Mouse (Mus musculus) CH12F3 (cell line): ENCODE results near the gene Ccno.

Source experiments
- in situ Hi-C: fragments of 300-500 bp; cut with MboI; formaldehyde crosslinking; loops from 2 replicates; pipeline ENCODE4 v1.14.3; 2020; ENCODE audit warnings: low sequenced_read_pairs

Gene Ccno

GRCm38 (mm10) chr13:112987532-112987943 is at the start of gene Ccno:
Ccno (plus strand) TSS chr13:112987802.
- in situ Hi-C loops: no loop called here

DNA sequence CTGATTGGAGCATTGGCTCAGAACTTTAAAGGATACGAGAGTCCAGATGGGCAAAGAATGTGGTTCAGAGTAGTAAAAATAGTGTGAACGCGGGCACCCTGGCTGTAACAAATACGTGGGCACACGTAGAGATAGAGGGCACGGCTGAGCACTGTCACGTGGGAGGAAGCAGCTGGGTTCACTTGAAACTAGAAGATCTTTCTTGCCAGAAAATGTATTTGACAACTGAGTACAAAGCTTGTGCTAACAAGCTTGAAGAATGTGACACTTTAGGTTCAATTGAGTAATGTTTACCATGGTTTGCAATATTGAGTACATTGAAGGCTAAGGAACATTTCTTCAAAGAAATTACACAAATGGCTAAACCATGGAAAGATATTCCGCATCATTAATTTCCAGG is 49.5 kb upstream of the Ccno start:
- in situ Hi-C loops: no loop called here

DNA sequence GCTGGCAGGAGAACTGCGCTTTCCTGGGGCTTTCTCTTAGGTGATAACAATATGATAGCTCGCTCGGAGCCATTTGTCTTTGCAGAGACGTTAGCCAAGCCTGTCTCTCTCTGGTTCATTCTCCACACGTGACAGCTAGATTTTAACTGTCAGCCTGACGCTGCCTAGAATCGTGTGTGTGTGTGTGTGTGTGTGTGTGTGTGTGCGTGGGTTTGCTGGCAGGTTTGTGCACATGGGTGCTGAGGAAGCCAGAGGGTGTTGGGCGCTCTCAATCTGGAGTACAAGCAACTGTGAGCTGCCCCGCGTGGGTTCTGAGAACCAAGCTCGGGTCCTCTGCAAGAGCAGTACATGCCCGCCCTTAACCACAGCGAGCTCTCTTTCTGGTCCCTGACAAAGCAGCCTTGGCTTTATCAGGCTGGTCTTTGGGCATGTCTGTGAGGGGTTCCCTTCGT is 45.7 kb upstream of the Ccno start:
- in situ Hi-C loops: no loop called here

- in situ Hi-C loops: no loop called here
These were observed 42.3 kb upstream of the Ccno start for GRCm38 (mm10) chr13:112945312-112945711.

- in situ Hi-C loops: no loop called here
These were observed 41.7 kb upstream of the Ccno start for GRCm38 (mm10) chr13:112945900-112946299.

DNA sequence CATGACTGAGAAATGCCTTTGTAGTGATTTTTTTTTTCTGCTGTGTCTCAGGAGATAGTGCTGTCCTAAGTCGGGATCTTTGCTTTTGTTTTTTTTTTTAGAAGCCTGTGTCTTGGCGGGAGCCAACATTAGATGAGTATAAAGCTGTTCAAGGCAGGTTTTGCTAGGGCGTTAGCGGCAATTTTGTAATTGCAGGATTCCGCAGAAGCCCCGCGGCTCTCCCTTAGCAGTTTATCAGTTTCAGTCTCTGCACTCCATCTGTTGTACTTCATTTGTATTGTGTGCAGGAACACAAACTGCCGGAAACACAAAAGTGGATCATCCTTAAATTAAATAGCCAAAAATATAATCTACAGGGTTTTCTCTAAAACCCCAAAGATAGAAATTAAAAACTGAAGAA is 33.5 kb upstream of the Ccno start:
- in situ Hi-C loops: no loop called here

DNA sequence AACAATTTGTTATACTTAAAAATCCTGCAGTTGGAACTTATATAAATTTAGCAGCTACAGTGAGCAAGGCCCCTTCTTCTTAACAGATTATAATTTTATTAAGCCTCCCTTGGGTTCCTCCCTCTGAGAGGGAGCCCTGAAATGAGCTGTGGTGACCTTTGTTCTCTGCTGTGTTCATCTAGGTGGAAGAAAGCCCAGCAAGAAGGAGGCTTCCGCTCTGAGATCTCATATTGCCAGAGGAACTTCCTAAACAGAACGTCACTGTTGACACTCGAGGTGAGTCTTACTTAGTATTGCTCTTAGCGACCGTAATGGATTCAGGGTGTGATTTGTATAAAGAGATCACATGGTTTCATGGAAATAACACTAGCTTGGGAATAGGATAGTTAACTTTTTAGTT is 24.5 kb upstream of the Ccno start:
- in situ Hi-C loops: no loop called here

DNA sequence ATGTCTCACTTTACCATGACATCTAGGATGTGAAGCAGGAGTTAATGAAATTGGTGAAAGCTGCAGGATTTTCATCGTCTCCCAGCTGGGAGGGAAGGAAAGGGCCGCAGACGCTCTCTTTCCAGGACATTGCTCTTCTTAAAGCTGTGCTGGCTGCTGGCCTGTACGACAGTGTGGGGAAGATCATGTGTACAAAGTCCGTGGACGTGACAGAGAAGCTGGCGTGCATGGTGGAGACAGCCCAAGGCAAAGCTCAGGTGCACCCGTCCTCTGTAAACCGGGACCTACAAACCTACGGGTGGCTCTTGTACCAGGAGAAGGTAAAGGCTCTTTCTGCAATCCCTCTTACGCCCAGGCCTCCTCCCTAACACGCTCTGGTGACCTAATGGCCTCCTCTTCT is 23.2 kb upstream of the Ccno start:
- in situ Hi-C loops: no loop called here

DNA sequence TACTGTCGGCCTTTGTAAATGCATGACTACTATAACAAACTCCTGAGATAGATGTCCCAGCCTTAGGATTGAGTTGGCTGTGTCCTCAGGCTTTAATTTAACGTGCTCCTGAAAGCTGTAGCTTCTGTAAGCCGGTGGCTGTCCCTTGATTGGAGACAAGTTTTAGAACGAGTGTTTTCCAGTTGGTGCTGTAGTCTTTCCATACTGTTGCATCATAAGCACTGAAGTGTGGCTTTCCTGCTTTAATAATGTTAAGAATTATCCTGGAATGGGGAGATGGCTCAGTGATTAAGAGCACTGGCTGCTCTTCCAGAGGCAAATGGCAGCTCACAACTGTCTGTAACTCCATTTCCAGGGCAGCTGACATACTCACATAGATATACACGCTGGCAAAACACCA is 20.3 kb upstream of the Ccno start:
- in situ Hi-C loops: no loop called here

DNA sequence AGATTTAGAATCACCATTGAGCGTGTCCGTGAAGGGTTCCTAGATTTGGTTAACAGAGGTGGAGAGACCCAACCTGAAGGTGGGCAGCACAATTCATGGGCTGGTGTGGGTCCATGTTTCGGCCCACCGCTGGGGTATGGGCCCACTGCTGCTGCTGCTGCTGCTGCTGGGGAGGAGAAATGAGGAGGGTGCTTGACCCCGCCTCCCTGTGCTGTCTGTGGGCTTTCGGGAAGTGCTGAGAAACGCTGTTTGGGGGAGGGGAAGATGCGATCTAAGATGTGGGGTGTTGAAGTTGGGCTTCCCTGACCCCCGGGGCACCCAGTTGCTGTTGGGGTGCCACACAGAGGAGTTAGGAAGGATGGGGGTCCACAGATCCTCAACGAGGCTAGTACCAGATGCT is 10.9 kb upstream of the Ccno start:
- in situ Hi-C loops: no loop called here

DNA sequence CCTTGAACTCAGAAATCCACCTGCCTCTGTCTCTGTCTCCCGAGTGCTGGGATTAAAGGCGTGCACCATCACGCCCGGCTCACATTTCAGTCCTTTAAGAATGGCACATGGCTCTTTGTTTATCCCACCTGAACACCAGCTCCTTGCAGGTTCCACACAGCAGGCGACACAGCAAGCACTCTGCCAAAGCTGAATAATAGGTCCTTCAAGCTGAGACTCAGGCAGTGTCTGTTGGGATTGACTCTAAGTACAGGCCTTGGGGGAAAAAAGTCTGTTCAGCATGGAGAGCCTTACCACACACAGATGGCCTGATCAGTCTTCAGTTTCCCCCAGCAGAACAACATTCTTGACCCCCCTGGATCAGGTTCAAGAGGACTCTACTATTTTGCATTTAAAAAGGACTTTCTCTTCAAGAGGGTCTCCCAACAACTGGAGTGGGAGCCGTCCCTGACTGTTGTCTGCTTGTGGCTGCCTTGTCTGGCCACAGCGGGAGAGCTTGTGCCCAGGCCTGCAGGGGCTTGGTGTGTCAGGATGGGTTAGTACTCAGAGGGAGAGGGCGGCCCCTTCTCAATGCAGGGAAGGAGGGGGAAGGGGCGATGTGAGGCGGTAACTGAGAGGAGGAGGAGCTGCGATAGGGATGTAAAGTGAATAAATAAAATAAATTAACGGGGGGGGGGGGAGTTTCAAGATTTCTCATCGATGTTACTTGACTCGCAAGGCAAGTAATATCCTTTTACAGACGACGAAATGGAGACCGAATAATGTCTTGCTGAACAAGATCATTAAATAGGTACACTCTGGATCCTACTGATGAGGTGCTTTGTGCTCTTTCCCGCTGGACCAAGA is 1.8 kb upstream of the Ccno start:
- in situ Hi-C loops: no loop called here

GRCm38 (mm10) chr13:112986451-112986950 is 1.1 kb upstream of the Ccno start:
- in situ Hi-C loops: no loop called here

DNA sequence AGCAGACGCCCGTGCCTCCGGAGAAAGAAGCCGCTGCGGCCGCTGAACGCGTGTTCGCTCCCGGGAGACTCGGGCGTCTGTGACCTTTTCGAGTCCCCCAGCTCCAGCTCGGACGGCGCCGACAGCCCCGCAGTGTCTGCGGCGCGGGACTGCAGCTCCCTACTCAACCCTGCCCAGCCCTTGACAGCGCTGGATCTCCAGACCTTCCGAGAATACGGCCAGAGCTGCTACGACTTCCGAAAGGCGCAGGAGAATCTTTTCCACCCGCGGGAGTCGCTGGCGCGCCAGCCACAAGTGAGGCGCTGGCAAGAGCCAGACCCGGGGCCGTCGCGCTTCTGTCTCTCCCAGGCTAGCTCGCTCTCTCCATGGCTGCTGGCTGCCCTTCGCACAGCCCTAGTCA is 389 bp downstream of the Ccno start:
- in situ Hi-C loops: no loop called here

DNA sequence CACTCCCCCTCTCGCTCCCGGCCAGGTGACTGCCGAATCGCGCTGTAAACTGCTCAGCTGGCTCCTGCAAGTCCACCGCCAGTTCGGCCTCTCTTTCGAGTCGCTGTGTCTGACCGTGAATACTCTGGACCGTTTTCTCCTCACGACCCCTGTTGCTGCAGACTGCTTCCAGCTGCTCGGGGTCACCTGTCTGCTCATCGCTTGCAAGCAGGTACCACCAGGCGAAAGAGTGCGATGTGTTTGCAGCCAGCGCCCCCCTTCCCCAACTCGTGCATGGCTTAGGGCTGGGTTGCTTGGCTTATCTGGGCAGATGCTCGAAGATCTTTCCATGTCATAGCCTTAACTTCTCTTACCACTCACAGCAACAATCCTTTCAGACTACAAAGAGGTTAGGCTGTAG is 1.3 kb downstream of the Ccno start:
- in situ Hi-C loops: no loop called here

DNA sequence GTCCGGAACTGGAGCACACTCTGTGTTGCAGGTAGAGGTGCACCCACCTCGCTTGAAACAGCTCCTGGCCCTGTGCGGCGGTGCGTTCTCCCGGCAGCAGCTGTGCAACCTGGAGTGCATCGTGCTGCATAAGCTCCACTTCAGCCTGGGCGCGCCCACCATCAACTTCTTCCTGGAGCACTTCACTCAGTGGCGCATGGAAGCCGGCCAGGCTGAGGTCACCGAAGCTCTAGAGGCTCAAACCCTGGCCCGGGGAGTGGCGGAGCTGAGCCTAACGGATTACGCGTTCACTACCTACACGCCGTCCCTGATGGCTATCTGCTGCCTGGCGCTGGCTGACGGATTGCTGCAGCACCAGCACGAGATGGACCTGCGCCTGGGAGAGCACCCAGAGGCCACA is 1.9 kb downstream of the Ccno start:
- in situ Hi-C loops: no loop called here

- in situ Hi-C loops: no loop called here
These were observed 2.7 kb downstream of the Ccno start for GRCm38 (mm10) chr13:112990346-112990745.

DNA sequence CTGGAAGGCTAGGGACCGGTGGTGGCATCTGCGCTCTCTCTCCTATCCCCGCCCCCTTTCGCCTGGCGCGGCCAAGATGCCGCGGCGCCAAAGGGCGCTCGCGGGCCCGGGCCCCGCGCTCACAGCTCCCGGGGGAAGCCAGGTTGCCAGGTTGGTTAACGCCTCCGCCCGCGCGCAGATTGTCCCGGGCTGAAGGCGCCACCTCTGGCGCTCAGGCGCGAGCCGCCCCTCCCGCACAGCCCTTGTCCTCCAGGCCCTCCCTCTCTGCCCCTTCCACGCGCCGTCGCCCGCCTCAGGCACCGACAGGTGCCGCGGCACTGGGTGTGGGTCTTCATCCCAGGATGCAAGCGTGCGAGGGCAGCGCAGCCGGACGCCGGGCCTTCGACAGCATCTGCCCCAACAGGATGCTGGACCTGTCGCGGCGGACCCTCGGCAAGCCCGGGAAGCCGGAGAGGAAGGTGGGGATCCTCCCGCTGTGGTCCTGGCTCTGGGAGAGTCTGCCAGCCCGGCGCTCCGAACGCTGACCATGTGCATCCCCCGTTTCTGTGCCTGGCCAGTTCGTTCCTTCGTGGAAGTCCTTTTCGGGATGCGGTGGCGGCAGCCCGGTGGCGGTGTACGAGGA is 6.0 kb downstream of the Ccno start, which contains the start of gene Mcidas:
Gene Mcidas (plus strand): TSS at position 315 of the 622 bp plus-strand sequence.
- in situ Hi-C loops: no loop called here

GRCm38 (mm10) chr13:112994191-112994590 is 6.6 kb downstream of the Ccno start:
- in situ Hi-C loops: no loop called here

GRCm38 (mm10) chr13:112996407-112996806 is 8.8 kb downstream of the Ccno start:
- in situ Hi-C loops: no loop called here

DNA sequence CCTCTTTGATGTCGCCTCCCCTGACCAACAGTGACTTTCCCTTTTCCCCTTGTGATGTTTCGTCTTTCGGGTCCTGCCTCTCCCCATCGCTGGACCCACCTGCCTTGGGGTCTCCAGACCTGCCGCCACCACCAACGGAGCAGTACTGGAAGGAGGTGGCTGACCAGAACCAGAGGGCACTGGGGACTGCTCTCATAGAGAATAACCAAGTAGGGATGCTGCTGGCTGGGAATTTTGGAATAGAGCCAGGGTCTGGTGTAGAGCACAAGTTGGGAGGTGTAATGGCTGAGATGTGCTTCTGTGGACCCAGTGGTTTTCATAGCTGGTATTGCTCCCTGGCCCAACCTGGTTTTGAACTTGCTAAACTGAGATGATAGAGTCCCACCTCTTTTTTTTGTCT is 9.8 kb downstream of the Ccno start:
- in situ Hi-C loops: no loop called here

DNA sequence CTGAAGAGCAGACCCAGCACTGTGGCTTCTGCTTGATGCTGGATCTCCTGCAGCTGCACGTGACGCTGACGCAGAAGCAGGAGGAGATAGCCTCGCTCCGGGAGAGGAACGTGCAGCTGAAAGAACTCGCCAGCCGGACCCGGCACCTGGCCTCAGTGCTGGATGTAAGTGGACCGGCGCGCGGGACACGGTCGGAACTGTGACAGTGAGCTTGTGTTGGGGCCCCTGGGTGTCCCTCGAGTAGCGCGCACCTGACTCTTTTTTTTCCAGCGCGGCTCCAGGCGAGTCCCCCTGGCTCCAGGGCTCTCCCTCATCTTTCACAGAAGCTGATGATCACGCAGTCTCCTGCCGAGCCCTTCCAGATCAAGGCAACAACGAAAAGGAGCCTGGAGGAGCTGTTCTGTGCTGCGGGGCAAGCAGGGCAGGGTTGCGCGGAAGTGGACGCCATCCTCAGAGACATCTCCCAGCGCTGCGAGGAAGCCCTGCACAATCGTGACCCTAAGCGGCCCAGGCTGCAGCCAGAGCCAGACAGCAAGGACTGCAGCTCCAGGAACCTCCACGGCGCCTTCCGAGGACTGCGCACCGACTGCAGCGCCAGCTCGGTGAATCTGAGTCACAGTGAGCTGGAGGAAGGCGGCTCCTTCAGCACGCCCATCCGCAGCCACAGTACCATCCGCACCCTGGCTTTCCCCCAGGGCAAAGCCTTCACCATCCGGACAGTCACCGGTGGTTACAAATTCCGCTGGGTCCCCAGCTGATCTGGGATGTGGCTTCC is 11.0 kb downstream of the Ccno start:
- in situ Hi-C loops: no loop called here
